Mouse (Mus musculus): Measurements from ENCODE around the gene Egf. TPM values are rescaled to one million over a fixed set of nuclear protein-coding genes. Genes with fewer than 3 reads are reported as not detected.
"Not testable (repeated sequence)": the region's sequence is repeated elsewhere in the genome, so short reads cannot be mapped to it uniquely, and the experiment has no call there.

The Egf gene
- polyA plus RNA-seq, 1 experiment from 2014 or later, result 2.3 TPM

- Histone ChIP-seq H3K36me3 (ENCODE audit: control insufficient read depth, insufficient read depth, low read length) (no peaks in the 10 kb centered on the region), H3K4me1 (ENCODE audit: control insufficient read depth in 2 of 2, insufficient read depth in 2 of 2, low read length in 2 of 2) (no peaks in the 10 kb centered on the region), H3K4me2 (ENCODE audit: low read length) (no peak overlapping the region), H3K9ac (ENCODE audit: low read length) (no peak overlapping the region), H3K27ac (replicated peaks in 1 of 2; ENCODE audit: control insufficient read depth in 1 of 2, insufficient read depth in 1 of 2, low read depth in 2 of 2, low read length in 2 of 2) (no peak overlapping the region), H3K4me3 (ENCODE audit: control insufficient read depth in 1 of 2, insufficient read depth in 1 of 2, low read depth in 1 of 2, low read length in 2 of 2) (no peak overlapping the region), H3K27me3 (ENCODE audit: control insufficient read depth, insufficient read depth, low read length) (no peaks in the 10 kb centered on the region), H3K9me3 (ENCODE audit: control insufficient read depth, low read length) (no peaks in the 10 kb centered on the region)
- no peak for ATAC-seq (ENCODE audit: insufficient number of reproducible peaks, insufficient read depth, low FRiP score, low read depth)
- 54% methylated on average over 10 of the region's 10 CpGs for WGBS
Measured at GRCm38 (mm10) chr3:129781435-129781834, 26.3 kb upstream of the Egf start.

DNA sequence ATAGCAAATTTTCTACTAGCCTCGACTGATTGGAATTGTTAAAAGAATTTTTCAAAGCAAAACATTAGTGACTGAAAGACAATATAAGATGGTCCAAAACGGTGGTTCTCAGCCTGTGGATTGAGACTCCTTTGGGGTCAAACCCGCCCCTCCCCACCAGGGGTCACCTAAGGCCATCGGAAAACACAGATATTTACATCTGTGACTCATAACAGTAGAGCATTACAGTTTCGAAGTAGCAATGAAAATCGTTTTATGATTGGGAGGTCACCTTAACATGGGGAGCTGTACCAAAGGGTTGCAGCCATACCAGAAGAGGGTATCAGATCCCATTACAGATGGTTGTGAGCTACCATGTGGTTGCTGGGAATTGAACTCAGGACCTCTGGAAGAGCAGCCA is 16.1 kb upstream of the Egf start:
- no peaks in the 10 kb centered on the region for H3K4me1 ChIP-seq (ENCODE audit: control insufficient read depth in 2 of 2, insufficient read depth in 2 of 2, low read length in 2 of 2)
- no peak overlapping the region for H3K4me3 ChIP-seq (ENCODE audit: control insufficient read depth in 1 of 2, insufficient read depth in 1 of 2, low read depth in 1 of 2, low read length in 2 of 2)
- H3K27me3 ChIP-seq (ENCODE audit: control insufficient read depth, insufficient read depth, low read length), result no peaks in the 10 kb centered on the region
- H3K9me3 ChIP-seq (ENCODE audit: control insufficient read depth, low read length), result no peaks in the 10 kb centered on the region
- H3K9ac ChIP-seq (ENCODE audit: low read length), result no peak overlapping the region
- H3K27ac ChIP-seq (replicated peaks in 1 of 2; ENCODE audit: control insufficient read depth in 1 of 2, insufficient read depth in 1 of 2, low read depth in 2 of 2, low read length in 2 of 2), result no peak overlapping the region
- no peak for ATAC-seq (ENCODE audit: insufficient number of reproducible peaks, insufficient read depth, low FRiP score, low read depth)
- H3K36me3 ChIP-seq (ENCODE audit: control insufficient read depth, insufficient read depth, low read length), result no peaks in the 10 kb centered on the region
- no peak overlapping the region for H3K4me2 ChIP-seq (ENCODE audit: low read length)
- WGBS, result 82% methylated on average over 6 of the region's 6 CpGs

DNA sequence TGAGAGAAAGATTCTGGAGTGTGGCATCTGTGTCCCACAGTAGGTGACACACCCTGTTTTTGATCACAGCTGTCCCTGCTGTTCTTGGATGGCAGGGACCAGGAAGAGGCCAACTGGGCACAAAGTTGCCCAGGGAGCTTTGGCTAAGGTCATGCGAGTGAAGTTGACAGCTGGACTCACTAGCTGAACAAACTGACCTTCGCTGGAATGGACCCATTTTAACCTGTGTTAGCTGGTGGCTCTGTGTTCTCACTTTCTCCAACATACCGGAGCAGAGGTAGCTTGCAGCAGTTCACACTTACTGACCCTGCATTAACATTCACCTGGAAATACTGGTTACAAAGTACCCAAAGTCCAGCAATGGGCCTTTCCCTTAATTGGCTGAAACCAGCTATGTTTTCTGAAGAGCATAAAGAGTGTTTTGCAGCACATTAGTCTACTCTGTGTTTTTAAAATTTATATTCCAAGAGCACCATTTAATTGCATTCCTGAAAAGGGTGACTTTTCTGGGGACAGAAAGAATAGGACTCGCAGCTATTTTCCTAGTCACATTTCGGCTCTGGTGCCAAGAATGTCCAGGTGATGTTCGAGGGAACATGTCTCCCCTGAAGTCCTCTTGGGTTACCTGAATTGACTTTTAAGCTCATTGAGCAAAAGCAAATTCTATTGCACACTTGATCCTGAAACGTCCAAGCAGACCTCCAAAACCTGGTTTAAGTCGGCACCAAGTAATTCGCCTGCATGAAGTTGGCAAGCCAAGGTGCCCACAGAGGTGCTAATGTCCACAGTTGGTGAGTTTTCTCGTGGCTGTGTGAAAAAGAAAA is 12.1 kb upstream of the Egf start:
- H3K4me2 ChIP-seq (ENCODE audit: low read length), result no peak overlapping the region

GRCm38 (mm10) chr3:129766106-129766505 is 11.0 kb upstream of the Egf start:
- no peaks in the 10 kb centered on the region for H3K27me3 ChIP-seq (ENCODE audit: control insufficient read depth, insufficient read depth, low read length)

More for the DNA sequence above, 12.1 kb upstream of the Egf start:
- Histone ChIP-seq H3K36me3 (ENCODE audit: control insufficient read depth, insufficient read depth, low read length) (no peaks in the 10 kb centered on the region), H3K4me1 (ENCODE audit: control insufficient read depth in 2 of 2, insufficient read depth in 2 of 2, low read length in 2 of 2) (no peaks in the 10 kb centered on the region), H3K27me3 (ENCODE audit: control insufficient read depth, insufficient read depth, low read length) (no peaks in the 10 kb centered on the region), H3K9ac (ENCODE audit: low read length) (no peak overlapping the region), H3K4me3 (ENCODE audit: control insufficient read depth in 1 of 2, insufficient read depth in 1 of 2, low read depth in 1 of 2, low read length in 2 of 2) (no peak overlapping the region), H3K9me3 (ENCODE audit: control insufficient read depth, low read length) (no peaks in the 10 kb centered on the region), H3K27ac (replicated peaks in 1 of 2; ENCODE audit: control insufficient read depth in 1 of 2, insufficient read depth in 1 of 2, low read depth in 2 of 2, low read length in 2 of 2) (no peak overlapping the region)
- ATAC-seq (ENCODE audit: insufficient number of reproducible peaks, insufficient read depth, low FRiP score, low read depth), result no peak
- WGBS, result 76% methylated on average over 10 of the region's 10 CpGs

DNA sequence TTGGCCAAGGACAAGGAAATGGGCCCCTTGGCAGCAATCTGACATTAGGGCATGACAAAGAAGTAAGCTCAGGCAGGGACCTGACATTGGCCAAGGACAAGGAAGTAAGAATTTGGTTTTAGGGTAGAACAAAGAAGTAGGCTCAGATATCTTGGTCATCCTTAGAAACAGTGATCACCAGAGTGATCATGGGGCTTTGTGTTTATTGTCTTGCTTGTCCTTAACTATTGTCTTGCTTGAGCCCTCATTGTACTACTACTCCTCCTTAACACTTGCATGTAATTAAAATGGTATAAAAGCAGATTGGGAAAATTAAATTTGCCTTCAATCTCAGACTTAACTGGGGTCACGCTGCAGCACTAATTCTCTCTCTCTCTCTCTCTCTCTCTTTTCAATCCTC is 2.5 kb upstream of the Egf start:
- not testable (repeated sequence) for H3K9ac ChIP-seq (ENCODE audit: low read length); H3K27ac ChIP-seq (replicated peaks in 1 of 2; ENCODE audit: control insufficient read depth in 1 of 2, insufficient read depth in 1 of 2, low read depth in 2 of 2, low read length in 2 of 2)

More at GRCm38 (mm10) chr3:129766106-129766505, 11.0 kb upstream of the Egf start:
- Histone ChIP-seq H3K4me1 (ENCODE audit: control insufficient read depth in 2 of 2, insufficient read depth in 2 of 2, low read length in 2 of 2) (no peaks in the 10 kb centered on the region), H3K4me2 (ENCODE audit: low read length) (no peak overlapping the region), H3K9ac (ENCODE audit: low read length) (no peak overlapping the region), H3K9me3 (ENCODE audit: control insufficient read depth, low read length) (no peaks in the 10 kb centered on the region), H3K27ac (replicated peaks in 1 of 2; ENCODE audit: control insufficient read depth in 1 of 2, insufficient read depth in 1 of 2, low read depth in 2 of 2, low read length in 2 of 2) (no peak overlapping the region), H3K4me3 (ENCODE audit: control insufficient read depth in 1 of 2, insufficient read depth in 1 of 2, low read depth in 1 of 2, low read length in 2 of 2) (no peak overlapping the region), H3K36me3 (ENCODE audit: control insufficient read depth, insufficient read depth, low read length) (no peaks in the 10 kb centered on the region)
- no peak for ATAC-seq (ENCODE audit: insufficient number of reproducible peaks, insufficient read depth, low FRiP score, low read depth)
- 68% methylated on average over 3 of the region's 4 CpGs for WGBS

DNA sequence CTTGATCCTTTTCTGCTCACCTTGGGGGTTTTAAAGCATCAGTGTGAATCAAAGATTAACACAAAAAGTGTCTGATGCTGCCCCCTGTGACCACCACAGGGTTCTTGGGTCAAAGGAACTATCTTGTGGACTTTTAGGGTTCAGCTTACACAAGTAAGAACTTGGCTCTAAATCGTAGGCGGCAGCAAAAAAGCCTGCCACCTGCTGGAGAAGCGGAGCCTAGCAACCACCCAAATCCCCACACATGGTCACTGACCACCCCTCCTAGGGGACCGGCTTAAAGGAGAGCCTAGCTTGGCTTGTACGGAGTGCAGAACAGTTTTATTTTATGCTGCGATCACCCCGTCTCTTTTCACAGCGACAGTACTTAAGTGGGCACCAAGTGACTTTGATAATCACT is 10.3 kb downstream of the Egf start:
- Histone ChIP-seq H3K4me2 (ENCODE audit: low read length) (no peak overlapping the region), H3K27me3 (ENCODE audit: control insufficient read depth, insufficient read depth, low read length) (no peaks in the 10 kb centered on the region), H3K4me3 (ENCODE audit: control insufficient read depth in 1 of 2, insufficient read depth in 1 of 2, low read depth in 1 of 2, low read length in 2 of 2) (no peak overlapping the region), H3K27ac (replicated peaks in 1 of 2; ENCODE audit: control insufficient read depth in 1 of 2, insufficient read depth in 1 of 2, low read depth in 2 of 2, low read length in 2 of 2) (no peak overlapping the region), H3K4me1 (ENCODE audit: control insufficient read depth in 2 of 2, insufficient read depth in 2 of 2, low read length in 2 of 2) (no peaks in the 10 kb centered on the region), H3K36me3 (ENCODE audit: control insufficient read depth, insufficient read depth, low read length) (no peaks in the 10 kb centered on the region), H3K9me3 (ENCODE audit: control insufficient read depth, low read length) (no peaks in the 10 kb centered on the region), H3K9ac (ENCODE audit: low read length) (no peak overlapping the region)
- 43% methylated on average over 8 of the region's 8 CpGs for WGBS
- ATAC-seq (ENCODE audit: insufficient number of reproducible peaks, insufficient read depth, low FRiP score, low read depth), result no peak

More for the DNA sequence above, 2.5 kb upstream of the Egf start:
- ATAC-seq (ENCODE audit: insufficient number of reproducible peaks, insufficient read depth, low FRiP score, low read depth); H3K27me3 ChIP-seq (ENCODE audit: control insufficient read depth, insufficient read depth, low read length); H3K4me2 ChIP-seq (ENCODE audit: low read length); H3K9me3 ChIP-seq (ENCODE audit: control insufficient read depth, low read length); H3K36me3 ChIP-seq (ENCODE audit: control insufficient read depth, insufficient read depth, low read length); H3K4me3 ChIP-seq (ENCODE audit: control insufficient read depth in 1 of 2, insufficient read depth in 1 of 2, low read depth in 1 of 2, low read length in 2 of 2): not testable (repeated sequence)
- peaks cover 5 to 16% of the 10 kb centered on the region in 2 experiments; a peak in 3 of 4 replicates for H3K4me1 ChIP-seq (ENCODE audit: control insufficient read depth in 2 of 2, insufficient read depth in 2 of 2, low read length in 2 of 2)
- WGBS, result 92% methylated on average over 1 of the region's 1 CpGs

DNA sequence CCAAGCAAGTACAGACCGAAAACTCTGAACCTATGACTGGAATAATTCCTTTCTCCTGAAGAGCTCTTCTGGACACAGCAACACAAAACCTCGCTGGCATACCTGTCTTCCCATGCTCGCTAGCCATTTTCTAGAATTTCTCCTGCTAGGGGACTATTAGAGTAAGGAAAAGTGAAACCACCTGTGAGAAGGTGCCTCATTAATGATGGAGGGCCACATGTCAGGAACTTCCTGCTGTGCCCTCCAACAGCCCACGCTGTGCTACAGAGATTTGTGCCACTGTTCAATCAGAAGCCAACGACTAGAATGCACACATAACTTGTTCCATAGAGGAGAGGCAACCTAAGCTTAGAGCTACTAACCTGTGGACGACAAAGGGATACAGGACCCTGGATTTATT is 12.3 kb downstream of the Egf start:
- 76% methylated on average over 6 of the region's 6 CpGs for WGBS

More for the DNA sequence above, 12.3 kb downstream of the Egf start:
- Histone ChIP-seq H3K9me3 (ENCODE audit: control insufficient read depth, low read length) (no peaks in the 10 kb centered on the region), H3K27ac (replicated peaks in 1 of 2; ENCODE audit: control insufficient read depth in 1 of 2, insufficient read depth in 1 of 2, low read depth in 2 of 2, low read length in 2 of 2) (no peak overlapping the region), H3K27me3 (ENCODE audit: control insufficient read depth, insufficient read depth, low read length) (no peaks in the 10 kb centered on the region), H3K4me1 (ENCODE audit: control insufficient read depth in 2 of 2, insufficient read depth in 2 of 2, low read length in 2 of 2) (no peaks in the 10 kb centered on the region), H3K4me2 (ENCODE audit: low read length) (no peak overlapping the region), H3K4me3 (ENCODE audit: control insufficient read depth in 1 of 2, insufficient read depth in 1 of 2, low read depth in 1 of 2, low read length in 2 of 2) (no peak overlapping the region), H3K36me3 (ENCODE audit: control insufficient read depth, insufficient read depth, low read length) (no peaks in the 10 kb centered on the region), H3K9ac (ENCODE audit: low read length) (no peak overlapping the region)
- ATAC-seq (ENCODE audit: insufficient number of reproducible peaks, insufficient read depth, low FRiP score, low read depth), result no peak

Data from heart, embryonic 14.5 days (tissue).